Mouse (Mus musculus) kidney, adult 2 months (tissue): ENCODE data around the gene Pla2g2c.

Source experiments
- CTCF ChIP-seq: fragments of 200-500 bp; conservative IDR thresholded peaks from 2 replicates; pipeline ENCODE4 v1.5.1; 2011; ENCODE audit warnings: low read depth, mild to moderate bottlenecking, control low read depth, low read length, moderate library complexity, mixed read lengths; ENCODE audit not compliant: insufficient read depth, insufficient read length
- POLR2A ChIP-seq: fragments of 200-500 bp; IDR thresholded peaks from one replicate; pipeline ENCODE4 v1.6.1; 2011; ENCODE audit warnings: low read depth, low read length, control low read depth

- TF ChIP-seq CTCF = no peak
- TF ChIP-seq POLR2A = no peak
Observed at GRCm38 (mm10) chr4:138710633-138711032, 14.0 kb upstream of the Pla2g2c start.
